Mouse (Mus musculus): ENCODE measurements around the gene Snx15.

Gene Snx15

GRCm38 (mm10) chr19:6076564-6077393 is 51.3 kb downstream of the Snx15 start, which contains the start of gene Vps51:
Vps51 (minus strand) TSS chr19:6077231.
- intact Hi-C loops (cut with DNase I), result no loop called here

- intact Hi-C loops (cut with DNase I), result no loop called here
These were observed 54.2 kb downstream of the Snx15 start for GRCm38 (mm10) chr19:6073889-6074288.

GRCm38 (mm10) chr19:6071261-6071660 is 56.8 kb downstream of the Snx15 start:
- intact Hi-C loops (cut with DNase I), result no loop called here

GRCm38 (mm10) chr19:6070571-6071250 is 57.4 kb downstream of the Snx15 start:
- intact Hi-C loops (cut with DNase I), result no loop called here

- intact Hi-C loops (cut with DNase I), result no loop called here
These were observed 58.3 kb downstream of the Snx15 start for GRCm38 (mm10) chr19:6069851-6070250.

All from adrenal gland (tissue).